Mouse (Mus musculus) heart, postnatal 0 days (tissue): ENCODE data around the gene Wnt3.

Experiments
- CTCF ChIP-seq: IDR thresholded peaks from 2 replicates; pipeline ENCODE4 v1.5.1; 2016; ENCODE audit warnings: antibody characterized with exemption, control low read depth, low read depth
- EP300 ChIP-seq: IDR thresholded peaks from 2 replicates; pipeline ENCODE4 v1.6.1; 2016; ENCODE audit warnings: antibody characterized with exemption, low read depth

- TF ChIP-seq CTCF (no peak), EP300 (no peak)
Observed at GRCm38 (mm10) chr11:103853284-103853920, 79.5 kb downstream of the Wnt3 start.
